Mouse (Mus musculus): ENCODE results near the gene Rpl7l1. TPM values are rescaled to one million over a fixed set of nuclear protein-coding genes. Genes with fewer than 3 reads are reported as not detected.
"Not testable (repeated sequence)": the region's sequence is repeated elsewhere in the genome, so short reads cannot be mapped to it uniquely, and the experiment has no call there.

The Rpl7l1 gene
- polyA plus RNA-seq, 1 experiment from 2014 or later = 178 TPM

- 96% methylated on average over 9 of the region's 9 CpGs for WGBS
- Histone ChIP-seq H3K36me3 (peaks cover 58% of the 10 kb centered on the region), H3K9me3 (no peaks in the 10 kb centered on the region), H3K4me3 (no peak overlapping the region), H3K4me2 (no peak overlapping the region), H3K27me3 (no peaks in the 10 kb centered on the region), H3K27ac (no peak overlapping the region), H3K9ac (no peak overlapping the region), H3K4me1 (peaks cover 20% of the 10 kb centered on the region)
- ATAC-seq (ENCODE audit: insufficient number of reproducible peaks, insufficient read depth, low FRiP score, low TSS enrichment, low read depth) = no peak
Measured at GRCm38 (mm10) chr17:46775070-46775469, 7.4 kb downstream of the Rpl7l1 start.

GRCm38 (mm10) chr17:46774131-46774472 is 8.4 kb downstream of the Rpl7l1 start:
- Histone ChIP-seq H3K36me3 (peaks cover 49% of the 10 kb centered on the region), H3K27me3 (no peaks in the 10 kb centered on the region), H3K4me2 (peak overlapping the region; percentile 64), H3K27ac (no peak overlapping the region; the same call in 1 of the 2 replicates), H3K9ac (no peak overlapping the region), H3K4me1 (peaks cover 20% of the 10 kb centered on the region), H3K4me3 (peak overlapping the region; percentile 91), H3K9me3 (no peaks in the 10 kb centered on the region)
- 53% methylated on average over 2 of the region's 2 CpGs for WGBS
- ATAC-seq (ENCODE audit: insufficient number of reproducible peaks, insufficient read depth, low FRiP score, low TSS enrichment, low read depth) = no peak

- Histone ChIP-seq H3K9me3 (no peaks in the 10 kb centered on the region), H3K4me1 (peaks cover 20% of the 10 kb centered on the region), H3K4me2 (peak overlapping the region; percentile 64), H3K27me3 (no peaks in the 10 kb centered on the region), H3K36me3 (peaks cover 43% of the 10 kb centered on the region), H3K9ac (peak overlapping the region; percentile 90), H3K27ac (peak overlapping the region; percentile 88), H3K4me3 (peak overlapping the region; percentile 91)
- ATAC-seq (ENCODE audit: insufficient number of reproducible peaks, insufficient read depth, low FRiP score, low TSS enrichment, low read depth) = 0 out of 2 replicates have a peak, but pooled peaks have one; percentile 1
- 10% methylated on average over 19 of the region's 20 CpGs for WGBS
Measured at GRCm38 (mm10) chr17:46773278-46774130, 9.0 kb downstream of the Rpl7l1 start.

- Histone ChIP-seq H3K4me2 (peak within 1 kb of the TSS; percentile 64), H3K4me3 (peak within 1 kb of the TSS; percentile 91), H3K27ac (peak within 1 kb of the TSS; percentile 88), H3K9ac (peak within 1 kb of the TSS; percentile 90), H3K4me1 (peaks cover 20% of the 10 kb centered on the region), H3K27me3 (no peaks in the 10 kb centered on the region), H3K36me3 (peaks cover 34% of the 10 kb centered on the region), H3K9me3 (no peaks in the 10 kb centered on the region)
- WGBS = under 1% methylated on average over 50 of the region's 50 CpGs
- peak; percentile 84 for ATAC-seq (ENCODE audit: insufficient number of reproducible peaks, insufficient read depth, low FRiP score, low TSS enrichment, low read depth)
Measured at GRCm38 (mm10) chr17:46772404-46773277, 9.8 kb downstream of the Rpl7l1 start, which contains the start of gene 2310039H08Rik. TSS of gene 2310039H08Rik (plus strand) at chr17:46772635.

GRCm38 (mm10) chr17:46772038-46772403 is 10.5 kb downstream of the Rpl7l1 start:
- H3K9me3 ChIP-seq = no peaks in the 10 kb centered on the region
- H3K9ac ChIP-seq = peak overlapping the region; percentile 90
- WGBS = 2% methylated on average over 5 of the region's 5 CpGs
- H3K27me3 ChIP-seq = no peaks in the 10 kb centered on the region
- H3K4me3 ChIP-seq = peak overlapping the region; percentile 91
- H3K4me1 ChIP-seq = peaks cover 20% of the 10 kb centered on the region
- peak overlapping the region; percentile 88 for H3K27ac ChIP-seq
- no peak for ATAC-seq (ENCODE audit: insufficient number of reproducible peaks, insufficient read depth, low FRiP score, low TSS enrichment, low read depth)
- peak overlapping the region; percentile 64 for H3K4me2 ChIP-seq
- peaks cover 28% of the 10 kb centered on the region for H3K36me3 ChIP-seq

- peak overlapping the region; percentile 88 for H3K27ac ChIP-seq
- peak overlapping the region; percentile 64 for H3K4me2 ChIP-seq
- no peaks in the 10 kb centered on the region for H3K27me3 ChIP-seq
- peak overlapping the region; percentile 90 for H3K9ac ChIP-seq
- H3K36me3 ChIP-seq = peaks cover 25% of the 10 kb centered on the region
- 67% methylated on average over 17 of the region's 17 CpGs for WGBS
- peaks cover 20% of the 10 kb centered on the region for H3K4me1 ChIP-seq
- H3K4me3 ChIP-seq = peak overlapping the region; percentile 91
- no peaks in the 10 kb centered on the region for H3K9me3 ChIP-seq
- no peak for ATAC-seq (ENCODE audit: insufficient number of reproducible peaks, insufficient read depth, low FRiP score, low TSS enrichment, low read depth)
Measured at GRCm38 (mm10) chr17:46771616-46772015, 10.9 kb downstream of the Rpl7l1 start.

- ATAC-seq (ENCODE audit: insufficient number of reproducible peaks, insufficient read depth, low FRiP score, low TSS enrichment, low read depth) = no peak
- no peaks in the 10 kb centered on the region for H3K27me3 ChIP-seq
- no peak overlapping the region for H3K9ac ChIP-seq
- H3K9me3 ChIP-seq = no peaks in the 10 kb centered on the region
- no peak overlapping the region for H3K27ac ChIP-seq
- H3K4me2 ChIP-seq = no peak overlapping the region
- 80% methylated on average over 4 of the region's 4 CpGs for WGBS
- H3K4me3 ChIP-seq = no peak overlapping the region
- peaks cover 20% of the 10 kb centered on the region for H3K4me1 ChIP-seq
- H3K36me3 ChIP-seq = peaks cover 19% of the 10 kb centered on the region
Measured at GRCm38 (mm10) chr17:46771025-46771424, 11.4 kb downstream of the Rpl7l1 start.

- no peaks in the 10 kb centered on the region for H3K27me3 ChIP-seq
- peaks cover 15% of the 10 kb centered on the region for H3K36me3 ChIP-seq
- H3K4me3 ChIP-seq = no peak overlapping the region
- H3K9ac ChIP-seq = no peak overlapping the region
- H3K27ac ChIP-seq = no peak overlapping the region
- no peak for ATAC-seq (ENCODE audit: insufficient number of reproducible peaks, insufficient read depth, low FRiP score, low TSS enrichment, low read depth)
- H3K4me1 ChIP-seq = peaks cover 20% of the 10 kb centered on the region
- H3K4me2 ChIP-seq = no peak overlapping the region
- WGBS = 88% methylated on average over 11 of the region's 11 CpGs
- H3K9me3 ChIP-seq = no peaks in the 10 kb centered on the region
Measured at GRCm38 (mm10) chr17:46770546-46770945, 11.9 kb downstream of the Rpl7l1 start.

- Histone ChIP-seq H3K4me1 (peaks cover 7% of the 10 kb centered on the region), H3K27ac (no peak overlapping the region), H3K9ac (no peak overlapping the region), H3K9me3 (no peaks in the 10 kb centered on the region), H3K4me3 (no peak overlapping the region), H3K27me3 (no peaks in the 10 kb centered on the region), H3K4me2 (no peak overlapping the region), H3K36me3 (no peaks in the 10 kb centered on the region)
- 44% methylated on average over 8 of the region's 8 CpGs for WGBS
- ATAC-seq (ENCODE audit: insufficient number of reproducible peaks, insufficient read depth, low FRiP score, low TSS enrichment, low read depth) = no peak
Measured at GRCm38 (mm10) chr17:46767868-46768267, 14.6 kb downstream of the Rpl7l1 start.

GRCm38 (mm10) chr17:46764916-46765315 is 17.6 kb downstream of the Rpl7l1 start:
- H3K4me2 ChIP-seq; H3K27me3 ChIP-seq; H3K4me1 ChIP-seq; ATAC-seq (ENCODE audit: insufficient number of reproducible peaks, insufficient read depth, low FRiP score, low TSS enrichment, low read depth); H3K36me3 ChIP-seq; H3K4me3 ChIP-seq; H3K27ac ChIP-seq; H3K9ac ChIP-seq; H3K9me3 ChIP-seq: not testable (repeated sequence)
- WGBS = 65% methylated on average over 9 of the region's 9 CpGs

- Histone ChIP-seq H3K4me2 (no peak within 1 kb of the TSS), H3K27me3 (no peaks in the 10 kb centered on the region), H3K9me3 (no peaks in the 10 kb centered on the region), H3K27ac (no peak within 1 kb of the TSS), H3K4me3 (no peak within 1 kb of the TSS), H3K36me3 (no peaks in the 10 kb centered on the region), H3K4me1 (no peaks in the 10 kb centered on the region), H3K9ac (no peak within 1 kb of the TSS)
- ATAC-seq (ENCODE audit: insufficient number of reproducible peaks, insufficient read depth, low FRiP score, low TSS enrichment, low read depth) = no peak
- WGBS = 55% methylated on average over 2 of the region's 2 CpGs
Measured at GRCm38 (mm10) chr17:46763544-46763943, 18.9 kb downstream of the Rpl7l1 start, which contains the start of gene Ptcra. TSS of gene Ptcra (minus strand) at chr17:46763712.
